7 mouse cellular contexts compared by ENCODE assay signal in the genomic region with DNA sequence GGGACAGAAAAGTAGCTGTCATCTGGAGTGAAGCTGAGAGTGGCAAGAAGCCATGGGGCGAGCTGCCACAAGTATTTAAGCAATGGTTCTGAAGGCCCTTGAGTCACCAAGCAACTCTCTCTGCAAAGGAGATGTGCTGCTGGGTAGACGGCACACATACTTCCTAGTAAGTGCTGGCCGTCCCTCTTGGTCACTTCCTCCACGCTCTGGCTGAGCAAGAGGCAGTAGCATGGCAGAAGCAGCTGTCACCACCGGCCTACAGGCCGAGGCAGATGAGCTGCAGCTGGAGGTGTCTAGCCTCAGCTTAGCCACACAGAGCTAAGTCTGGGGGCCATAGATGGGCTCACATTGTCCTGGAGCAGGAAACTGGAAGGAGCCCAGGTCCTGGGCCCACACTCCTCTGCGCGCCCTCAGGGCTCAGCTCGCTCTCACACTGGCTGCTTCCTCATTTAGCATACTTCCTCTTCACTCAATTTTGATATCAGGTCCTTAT. TPM values are rescaled to one million over a fixed set of nuclear protein-coding genes. Genes with fewer than 3 reads are reported as not detected.
A peak's percentile ranks its signal among the peaks of the same experiment; 100 is the strongest.
DNase-seq lines count a peak whose midpoint lies in the region; ATAC-seq and TF ChIP-seq lines count a peak whose summit lies in the region.

No protein-coding gene starts in this region.

- no peak overlapping the region for H3K9ac ChIP-seq in forebrain, embryonic 16.5 days (replicated peaks; ENCODE audit: low read depth, low read length)
- H3K9ac ChIP-seq in liver, embryonic 13.5 days = peak overlapping the region; percentile 49
- no peak overlapping the region for H3K9ac ChIP-seq in kidney, embryonic 14.5 days (ENCODE audit: low read depth, low read length)

- H3K27me3 ChIP-seq in spleen, adult 2 months (ENCODE audit: control insufficient read depth, insufficient read depth, low read length) = no peaks in the 10 kb centered on the region
- H3K27me3 ChIP-seq in forebrain, embryonic 16.5 days (replicated peaks; ENCODE audit: control insufficient read depth, insufficient read depth, low read length) = no peaks in the 10 kb centered on the region
- no peaks in the 10 kb centered on the region for H3K27me3 ChIP-seq in liver, embryonic 13.5 days
- no peaks in the 10 kb centered on the region for H3K27me3 ChIP-seq in kidney, embryonic 14.5 days (ENCODE audit: control insufficient read depth, insufficient read depth, low read length)

- no peaks in the 10 kb centered on the region for H3K36me3 ChIP-seq in spleen, adult 2 months (ENCODE audit: control insufficient read depth, insufficient read depth, low read length)
- H3K36me3 ChIP-seq in forebrain, embryonic 16.5 days (ENCODE audit: control insufficient read depth, insufficient read depth) = no peaks in the 10 kb centered on the region; the same call in 1 of the 2 replicates
- H3K36me3 ChIP-seq in liver, embryonic 13.5 days = peaks cover 74% of the 10 kb centered on the region
- no peaks in the 10 kb centered on the region; the same call in 1 of the 2 replicates for H3K36me3 ChIP-seq in kidney, embryonic 14.5 days (ENCODE audit: control insufficient read depth, insufficient read depth, low read length)

- no peak for ATAC-seq in forebrain, embryonic 16.5 days
- no peak for ATAC-seq in liver, embryonic 13.5 days (ENCODE audit: low read depth)
- no peak for ATAC-seq in kidney, embryonic 14.5 days (ENCODE audit: low FRiP score, low TSS enrichment)

- 49% methylated on average over 9 of the region's 9 CpGs for WGBS in spleen, adult 2 months
- WGBS in forebrain, embryonic 16.5 days = 81% methylated on average over 9 of the region's 9 CpGs
- 75% methylated on average over 9 of the region's 9 CpGs for WGBS in liver, embryonic 13.5 days (ENCODE audit: insufficient replicate concordance)
- 55% methylated on average over 9 of the region's 9 CpGs for WGBS in kidney, embryonic 14.5 days

- H3K4me1 ChIP-seq in spleen, adult 2 months (ENCODE audit: control insufficient read depth, insufficient read depth, insufficient read length) = peaks cover 14% of the 10 kb centered on the region; the same call in 1 of the 2 replicates
- peaks cover 61% of the 10 kb centered on the region for H3K4me1 ChIP-seq in forebrain, embryonic 16.5 days (replicated peaks; ENCODE audit: control insufficient read depth, insufficient read depth, low read length)
- peaks cover 90% of the 10 kb centered on the region for H3K4me1 ChIP-seq in liver, embryonic 13.5 days (replicated peaks)
- peaks cover 26% of the 10 kb centered on the region for H3K4me1 ChIP-seq in kidney, embryonic 14.5 days (ENCODE audit: control insufficient read depth, insufficient read depth, low read length)

- no peak for TF ChIP-seq CTCF in spleen, adult 2 months (IDR thresholded peaks at IDR 0.05; ENCODE audit: extremely low read depth, insufficient read depth, insufficient read length, insufficient replicate concordance)

- H3K4me2 ChIP-seq in forebrain, embryonic 16.5 days (ENCODE audit: low read length) = no peak overlapping the region
- peak overlapping the region; percentile 25 for H3K4me2 ChIP-seq in liver, embryonic 13.5 days
- H3K4me2 ChIP-seq in kidney, embryonic 14.5 days (replicated peaks; ENCODE audit: low read depth, low read length) = no peak overlapping the region

- H3K9me3 ChIP-seq in forebrain, embryonic 16.5 days (ENCODE audit: control insufficient read depth, low read length) = no peaks in the 10 kb centered on the region
- H3K9me3 ChIP-seq in liver, embryonic 13.5 days (replicated peaks) = no peaks in the 10 kb centered on the region
- no peaks in the 10 kb centered on the region for H3K9me3 ChIP-seq in kidney, embryonic 14.5 days (ENCODE audit: control insufficient read depth, low read length)

- H3K4me3 ChIP-seq in spleen, adult 2 months (ENCODE audit: extremely low read depth, insufficient read depth, insufficient read length) = no peak overlapping the region
- no peak overlapping the region for H3K4me3 ChIP-seq in forebrain, embryonic 16.5 days (replicated peaks; ENCODE audit: low read length)
- H3K4me3 ChIP-seq in liver, embryonic 13.5 days (replicated peaks) = no peak overlapping the region
- no peak overlapping the region for H3K4me3 ChIP-seq in kidney, embryonic 14.5 days (ENCODE audit: low read length)

- peak overlapping the region; percentile 75 for H3K27ac ChIP-seq in spleen, adult 2 months (ENCODE audit: insufficient read depth, low read length)
- H3K27ac ChIP-seq in forebrain, embryonic 16.5 days (ENCODE audit: low read length) = peak overlapping the region; percentile 11
- H3K27ac ChIP-seq in liver, embryonic 13.5 days = peak overlapping the region; percentile 98
- no peak overlapping the region for H3K27ac ChIP-seq in kidney, embryonic 14.5 days (ENCODE audit: low read depth, low read length)

- no peak for DNase-seq in spleen, adult 2 months (ENCODE audit: low read depth in 1 of 2, low spot score in 2 of 2)
- no peak for DNase-seq in spleen, postnatal 36 days (ENCODE audit: low spot score in 2 of 2)
- no peak for DNase-seq in liver, embryonic 13.5 days
- no peak for DNase-seq in thymus, postnatal 14 days
- no peak for DNase-seq in thymus, postnatal 0 days (ENCODE audit: low spot score)

- TF ChIP-seq POLR2A in spleen, adult 2 months (IDR thresholded peaks at IDR 0.05; ENCODE audit: low read depth, low read length) = no peak

RNA-seq across cellular contexts. Expression of gene Tmcc2, which starts 20.4 kb away (rescaled TPM):
- 116 and 244 TPM in 2 replicates for polyA plus RNA-seq in spleen, adult 2 months (2012; rRNA removed)
- polyA plus RNA-seq in forebrain, embryonic 16.5 days (2015; fragmentation: Nextera tagmentation; extraction: Ambion mirVana) = 30.4 and 34.9 TPM in 2 replicates
- 456 and 511 TPM in 2 replicates for polyA plus RNA-seq in liver, embryonic 13.5 days (2015; fragmentation: Nextera tagmentation; extraction: Ambion mirVana)
- polyA plus RNA-seq in thymus, postnatal 0 days (2015; fragmentation: Nextera tagmentation; extraction: Ambion mirVana) = 0.74 and 0.86 TPM in 2 replicates
- polyA plus RNA-seq in kidney, embryonic 14.5 days (2014; fragmentation: Nextera tagmentation; extraction: Ambion mirVana) = 5.5 and 6.2 TPM in 2 replicates

RNA-seq across cellular contexts. Expression of gene Dstyk, which starts 46.6 kb away (rescaled TPM):
- polyA plus RNA-seq in spleen, adult 2 months (2012; rRNA removed) = 4.6 and 5.3 TPM in 2 replicates
- 12.3 and 13.1 TPM in 2 replicates for polyA plus RNA-seq in forebrain, embryonic 16.5 days (2015; fragmentation: Nextera tagmentation; extraction: Ambion mirVana)
- polyA plus RNA-seq in liver, embryonic 13.5 days (2015; fragmentation: Nextera tagmentation; extraction: Ambion mirVana) = 3.7 and 3.8 TPM in 2 replicates
- polyA plus RNA-seq in thymus, postnatal 0 days (2015; fragmentation: Nextera tagmentation; extraction: Ambion mirVana) = 4.4 and 4.8 TPM in 2 replicates
- polyA plus RNA-seq in kidney, embryonic 14.5 days (2014; fragmentation: Nextera tagmentation; extraction: Ambion mirVana) = 14.9 and 22.1 TPM in 2 replicates

RNA-seq across cellular contexts. Expression of gene Nuak2, which starts 54.8 kb away (rescaled TPM):
- polyA plus RNA-seq in spleen, adult 2 months (2012; rRNA removed) = 17.4 and 25.5 TPM in 2 replicates
- polyA plus RNA-seq in forebrain, embryonic 16.5 days (2015; fragmentation: Nextera tagmentation; extraction: Ambion mirVana) = 13.3 and 13.4 TPM in 2 replicates
- polyA plus RNA-seq in liver, embryonic 13.5 days (2015; fragmentation: Nextera tagmentation; extraction: Ambion mirVana) = 1.6 and 1.8 TPM in 2 replicates
- 1.7 and 2.2 TPM in 2 replicates for polyA plus RNA-seq in thymus, postnatal 0 days (2015; fragmentation: Nextera tagmentation; extraction: Ambion mirVana)
- 1.4 and 2.3 TPM in 2 replicates for polyA plus RNA-seq in kidney, embryonic 14.5 days (2014; fragmentation: Nextera tagmentation; extraction: Ambion mirVana)
